Mouse (Mus musculus) cortical plate, adult 2 months (tissue): ENCODE data around the gene Sgip1. TPM values are rescaled to one million over a fixed set of nuclear protein-coding genes. Genes with fewer than 3 reads are reported as not detected.
A peak's percentile ranks its signal among the peaks of the same experiment; 100 is the strongest.

Source experiments
- H3K27ac ChIP-seq: fragments of 200-500 bp; 2 replicates; pipeline ENCODE4 v1.5.1; 2012; ENCODE audit warnings: low read length, control low read depth, inconsistent platforms; ENCODE audit not compliant: insufficient read depth
- H3K4me1 ChIP-seq: fragments of 200-500 bp; 2 replicates; pipeline ENCODE4 v1.6.1; 2011; ENCODE audit warnings: low read length; ENCODE audit not compliant: control insufficient read depth, insufficient read depth
- H3K4me3 ChIP-seq: fragments of 200-500 bp; 2 replicates; pipeline ENCODE4 v1.5.1; 2011; ENCODE audit warnings: mild to moderate bottlenecking, low read length, control low read depth; ENCODE audit not compliant: insufficient read depth
- CTCF ChIP-seq: fragments of 200-500 bp; IDR thresholded peaks from 2 replicates; pipeline ENCODE4 v1.5.1; 2011; ENCODE audit warnings: mild to moderate bottlenecking, control low read depth, low read length; ENCODE audit not compliant: insufficient read depth; ENCODE audit errors: extremely low read depth
- POLR2A ChIP-seq: fragments of 200-500 bp; IDR thresholded peaks from 2 replicates; pipeline ENCODE4 v1.6.1; 2011; ENCODE audit warnings: mild to moderate bottlenecking, low read length, control low read depth; ENCODE audit not compliant: insufficient read depth; ENCODE audit errors: extremely low read depth
- polyA plus RNA-seq: library from polyadenylated mRNA; depleted of rRNA; stranded (reverse); fragments of >200 nt; gene quantifications from 2 replicates; pipeline ENCODE4 v1.2.3, GENCODE M21; 2012

Sgip1 gene
- polyA plus RNA-seq, 1 experiment = 67.5 TPM

DNA sequence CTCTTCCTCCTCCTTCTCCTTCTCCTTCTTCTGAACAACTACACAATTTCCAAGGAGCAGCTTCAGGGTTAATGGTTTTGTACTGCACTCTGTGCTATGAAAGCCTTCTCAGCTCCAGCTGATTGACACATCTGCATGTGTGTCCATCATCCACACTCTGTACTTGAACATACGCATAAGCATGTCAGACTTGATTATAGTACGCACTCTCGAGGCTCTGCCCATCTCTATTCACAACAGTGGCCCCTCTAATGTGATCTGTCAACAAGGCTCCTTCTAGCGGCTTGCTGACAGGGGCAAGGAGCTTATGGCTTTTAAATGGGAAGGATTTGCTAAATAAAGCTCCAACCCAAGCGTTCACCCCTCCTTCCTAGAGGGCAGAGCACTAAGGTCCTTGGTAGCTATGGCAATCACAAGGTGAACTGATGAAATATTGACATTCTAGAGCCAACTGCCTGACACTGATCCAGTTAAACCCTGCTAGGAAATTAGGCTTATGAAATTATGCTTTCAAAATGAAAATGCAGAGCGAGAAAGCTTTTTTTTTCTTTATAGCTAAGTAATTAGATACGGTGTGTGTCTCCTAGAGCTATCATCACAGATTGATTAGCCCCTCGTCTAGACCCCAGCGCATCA is 7.0 kb upstream of the Sgip1 start:
- Histone ChIP-seq H3K4me3 (no peak overlapping the region), H3K4me1 (no peaks in the 10 kb centered on the region), H3K27ac (no peak overlapping the region)
- TF ChIP-seq CTCF (no peak), POLR2A (no peak)

DNA sequence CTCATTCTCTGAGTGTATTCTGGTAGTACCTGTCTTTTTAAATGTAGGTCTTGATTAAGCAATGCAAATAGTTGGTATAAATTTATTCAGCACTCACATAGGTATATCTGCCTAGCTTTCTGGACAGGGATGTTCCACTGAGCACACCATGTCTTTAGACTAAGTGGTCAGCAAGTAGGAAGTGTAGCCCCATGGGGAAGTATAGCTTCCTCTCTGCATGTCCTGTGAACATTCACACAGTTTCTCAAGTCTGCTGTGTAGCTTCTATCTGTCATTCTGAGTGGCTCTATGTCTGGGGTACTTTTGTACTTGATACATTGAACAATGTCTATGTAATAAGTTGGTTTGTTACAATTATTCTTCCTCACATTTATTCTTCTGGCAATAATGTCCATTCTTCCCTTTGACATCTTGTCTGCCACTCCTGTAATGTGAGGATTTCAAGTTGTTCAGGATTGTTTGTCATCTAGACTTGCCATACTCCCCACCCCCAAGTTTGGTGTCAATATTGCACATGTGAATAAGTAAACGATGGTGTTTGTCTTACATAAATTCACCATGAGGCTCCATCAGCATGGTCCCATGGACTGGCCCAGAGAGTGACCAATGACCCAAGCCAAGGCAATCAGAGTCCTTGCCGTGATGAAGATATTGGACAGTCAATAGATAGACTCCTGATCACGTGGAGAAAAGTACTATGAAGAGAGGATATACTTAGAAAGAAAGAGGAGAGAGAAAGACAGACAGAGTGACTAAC is 12.4 kb downstream of the Sgip1 start:
- H3K4me3 ChIP-seq = no peak overlapping the region
- no peak overlapping the region for H3K27ac ChIP-seq
- no peak for TF ChIP-seq CTCF
- TF ChIP-seq POLR2A = no peak
- H3K4me1 ChIP-seq = no peaks in the 10 kb centered on the region

DNA sequence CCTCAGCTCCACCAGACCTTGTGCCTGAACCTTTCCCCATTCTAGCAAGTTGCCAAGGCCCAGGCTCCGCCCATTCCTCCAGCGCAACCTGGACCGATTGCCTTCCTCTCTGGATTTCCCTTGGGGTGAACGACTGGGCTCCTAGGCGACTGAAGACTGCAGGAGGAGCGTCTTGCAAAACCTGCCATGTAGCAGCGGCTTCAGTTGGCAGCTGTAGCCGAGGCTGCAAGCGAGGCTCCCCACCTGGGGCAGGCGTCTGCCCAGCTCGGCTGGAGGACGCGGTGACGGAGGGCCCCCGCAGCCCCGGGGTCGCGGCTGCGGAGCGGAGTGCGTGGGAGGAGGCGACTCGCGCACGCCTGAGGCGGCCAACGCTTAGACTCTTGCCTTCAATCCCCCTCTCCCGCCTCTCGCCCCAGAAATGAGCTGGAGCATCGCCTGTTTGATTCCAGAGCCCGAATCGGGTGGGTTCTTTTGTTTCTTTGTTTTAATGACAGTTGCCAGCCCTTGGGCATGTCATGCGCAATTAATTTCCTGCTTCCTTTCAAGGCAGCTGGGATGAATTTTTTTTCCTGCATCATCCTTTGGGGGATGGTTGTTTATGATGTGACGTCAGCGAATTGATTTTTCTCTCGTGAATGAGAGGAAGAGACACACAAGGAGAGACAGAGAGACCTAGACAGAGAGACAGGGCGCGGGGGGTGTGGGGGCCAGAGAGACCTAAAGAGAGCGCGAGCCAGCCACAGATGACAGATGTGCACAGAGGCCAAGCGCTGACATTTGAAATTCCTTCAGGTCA is 18.2 kb downstream of the Sgip1 start:
- Histone ChIP-seq H3K4me3 (peak overlapping the region; percentile 57), H3K27ac (peak overlapping the region; percentile 94), H3K4me1 (peaks cover 5% of the 10 kb centered on the region; the same call in 1 of the 2 replicates)
- no peak for TF ChIP-seq CTCF
- TF ChIP-seq POLR2A = 0 out of 2 replicates have a peak, but pooled peaks have one; percentile 27

DNA sequence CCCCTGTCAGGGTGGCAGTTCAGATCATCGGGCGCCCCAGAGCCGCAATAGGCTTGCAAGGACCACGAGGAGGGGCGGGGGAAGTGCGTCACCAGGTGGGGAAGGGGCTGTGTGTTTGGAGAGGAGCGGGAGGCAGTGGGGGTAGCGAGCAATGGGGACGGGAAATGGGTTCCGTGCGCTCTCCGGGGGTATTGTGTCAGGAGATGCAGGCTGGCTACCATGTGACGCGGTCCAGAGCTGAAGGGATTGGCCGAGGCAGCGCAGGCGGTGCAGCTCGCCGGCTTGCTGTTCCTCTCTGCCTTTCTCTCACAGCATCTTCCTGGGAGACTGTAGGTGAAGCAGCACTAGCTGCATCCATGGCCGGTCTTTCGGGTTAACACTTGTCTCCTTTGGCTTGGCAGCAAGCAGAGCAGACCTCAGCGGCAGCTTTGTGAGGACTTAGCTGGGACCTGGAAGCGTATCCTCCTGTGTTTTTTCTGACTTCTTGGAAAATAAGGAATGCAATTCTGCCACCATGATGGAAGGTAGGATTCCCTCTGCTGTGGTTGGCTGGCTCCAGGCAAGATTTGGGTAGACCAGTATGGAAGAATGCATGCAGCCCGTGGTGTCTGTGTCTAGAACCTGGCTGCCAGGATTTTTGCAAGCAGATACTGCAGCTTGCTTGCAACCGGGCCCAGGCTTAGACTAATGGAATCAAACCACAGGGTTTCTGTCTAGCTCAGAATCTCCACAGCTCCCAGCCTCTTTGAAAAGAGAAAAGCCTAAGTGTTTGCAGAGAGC is 19.1 kb downstream of the Sgip1 start:
- Histone ChIP-seq H3K4me3 (peak overlapping the region; percentile 57), H3K4me1 (peaks cover 6% of the 10 kb centered on the region; the same call in 1 of the 2 replicates), H3K27ac (peak overlapping the region; percentile 94)
- TF ChIP-seq POLR2A (peak; percentile 99), CTCF (no peak)

DNA sequence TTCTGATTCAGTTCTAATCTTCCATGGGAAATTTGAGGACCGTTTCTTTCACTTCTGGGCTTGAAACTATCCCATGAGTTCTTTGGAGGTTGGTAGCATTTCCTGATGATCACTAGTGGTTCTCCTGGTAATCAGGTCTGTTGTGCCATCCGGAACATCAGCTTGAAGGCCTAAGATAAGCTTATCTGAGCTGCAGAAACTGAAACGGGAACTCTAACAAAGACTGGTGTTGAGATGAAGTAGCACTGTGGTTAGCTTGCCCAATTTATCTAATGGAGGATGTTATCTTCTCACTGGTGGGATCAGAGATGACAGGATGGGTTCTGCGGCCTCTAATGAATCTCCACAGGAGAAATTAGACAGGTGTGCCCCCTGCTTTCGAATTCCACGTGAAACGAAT is 21.0 kb downstream of the Sgip1 start:
- peak overlapping the region; percentile 57 for H3K4me3 ChIP-seq
- peaks cover 6% of the 10 kb centered on the region; the same call in 1 of the 2 replicates for H3K4me1 ChIP-seq
- H3K27ac ChIP-seq = no peak overlapping the region
- TF ChIP-seq POLR2A (no peak), CTCF (no peak)

DNA sequence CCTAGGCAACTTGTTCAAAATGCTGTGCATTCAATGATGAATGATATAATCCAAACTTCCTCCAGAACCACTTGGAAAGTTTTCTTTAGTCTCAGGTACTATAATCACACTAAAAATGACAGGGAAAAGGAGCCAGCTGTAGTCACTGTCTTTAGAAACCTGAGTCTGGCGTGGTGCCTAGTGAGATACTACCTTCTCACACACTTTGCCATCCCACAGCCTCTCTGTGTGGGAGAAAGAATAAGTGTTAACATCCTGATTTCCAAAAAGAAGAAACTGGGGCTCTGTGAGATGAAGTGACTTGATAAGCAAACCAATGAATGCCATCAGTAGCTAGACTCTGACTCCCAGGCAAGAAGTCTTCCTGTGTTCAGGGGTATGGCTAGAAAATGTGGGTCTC is 28.0 kb downstream of the Sgip1 start:
- no peak for TF ChIP-seq CTCF
- no peak for TF ChIP-seq POLR2A
- peaks cover 5% of the 10 kb centered on the region for H3K4me1 ChIP-seq
- H3K4me3 ChIP-seq = no peak overlapping the region
- H3K27ac ChIP-seq = no peak overlapping the region

DNA sequence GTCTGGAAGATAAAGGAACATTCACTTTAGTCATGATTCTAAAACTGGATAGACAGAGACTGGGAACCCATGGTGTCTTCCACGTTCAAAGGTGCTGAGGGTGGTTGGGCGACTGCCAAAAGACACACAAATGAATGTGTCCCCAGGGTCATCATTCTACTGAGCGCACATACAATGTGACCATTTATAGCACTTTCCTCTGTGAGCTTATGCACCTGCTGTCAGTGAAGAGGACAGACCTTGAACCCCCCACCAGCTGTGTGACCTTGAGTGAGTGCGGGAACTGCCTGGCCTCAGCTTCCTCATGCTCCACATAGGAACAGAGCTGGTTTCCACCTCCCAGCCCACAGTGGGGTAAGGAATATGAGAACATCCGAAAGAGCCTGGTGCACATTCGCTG is 28.8 kb downstream of the Sgip1 start:
- Histone ChIP-seq H3K4me3 (no peak overlapping the region), H3K27ac (no peak overlapping the region), H3K4me1 (peaks cover 10% of the 10 kb centered on the region)
- TF ChIP-seq POLR2A (no peak), CTCF (no peak)

DNA sequence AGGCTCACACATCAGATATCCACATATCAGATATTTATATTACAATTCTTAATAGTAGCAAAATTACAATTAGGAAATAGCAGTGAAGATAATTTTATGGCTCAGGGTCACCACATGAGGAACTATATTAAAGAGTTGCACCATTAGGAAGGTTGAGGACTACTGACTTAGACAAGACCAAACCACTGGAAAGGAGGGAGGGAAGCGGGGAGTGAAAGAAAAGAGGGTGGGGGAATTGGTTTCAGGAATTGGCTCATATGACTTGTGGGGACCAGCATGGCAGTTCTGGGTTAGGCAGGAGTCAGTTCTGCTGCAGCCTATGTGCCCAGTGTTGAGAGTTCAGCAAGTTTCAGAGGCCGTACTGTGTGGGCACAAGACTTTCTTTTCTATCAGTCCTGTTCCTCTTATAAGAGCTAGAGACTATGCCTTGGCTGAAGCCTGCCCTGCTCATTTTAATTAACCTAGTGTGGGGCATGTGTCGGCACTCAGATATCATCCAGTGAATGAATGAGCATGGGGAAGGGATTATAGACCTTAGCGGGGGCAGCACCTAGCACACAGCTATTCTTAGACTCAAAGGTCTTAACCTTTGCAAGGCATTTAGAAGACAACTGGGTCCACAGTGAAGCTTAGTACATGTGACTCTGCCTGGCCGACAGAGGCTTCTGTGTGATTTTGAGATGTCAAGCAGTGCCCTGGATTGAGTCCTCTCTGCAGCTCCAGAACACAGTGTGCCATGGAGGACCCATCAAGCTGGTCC is 30.7 kb downstream of the Sgip1 start:
- no peak overlapping the region for H3K27ac ChIP-seq
- TF ChIP-seq CTCF = no peak
- TF ChIP-seq POLR2A = no peak
- H3K4me3 ChIP-seq = no peak overlapping the region
- peaks cover 14% of the 10 kb centered on the region for H3K4me1 ChIP-seq

DNA sequence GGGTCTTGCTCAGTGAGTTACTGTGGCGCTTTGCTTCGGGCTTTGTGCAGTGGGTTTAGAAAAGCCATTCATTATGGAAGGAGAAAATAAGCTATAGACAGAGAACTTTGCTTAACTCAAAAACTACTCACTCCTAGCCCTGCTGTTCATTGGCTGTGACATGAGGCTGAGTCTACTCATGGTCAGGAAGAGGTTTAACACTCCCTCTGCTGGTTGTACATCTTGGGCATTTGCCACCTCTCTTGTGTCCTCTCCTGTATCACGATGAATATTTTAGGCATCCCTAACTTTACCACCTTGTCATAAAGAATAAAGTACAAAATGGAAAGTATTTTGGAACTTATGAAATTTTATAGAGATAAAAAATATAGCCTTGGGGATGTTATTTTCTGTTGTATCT is 32.1 kb downstream of the Sgip1 start:
- Histone ChIP-seq H3K27ac (no peak overlapping the region), H3K4me1 (peaks cover 16% of the 10 kb centered on the region), H3K4me3 (no peak overlapping the region)
- TF ChIP-seq CTCF (no peak), POLR2A (no peak)
